Mouse (Mus musculus): Measurements from ENCODE around the gene Ptgr2. TPM values are rescaled to one million over a fixed set of nuclear protein-coding genes. Genes with fewer than 3 reads are reported as not detected.
"Not testable (repeated sequence)": the region's sequence is repeated elsewhere in the genome, so short reads cannot be mapped to it uniquely, and the experiment has no call there.

Ptgr2 gene
- total RNA-seq, 2 experiments from 2014 or later, result 178 to 179 TPM

- no peak for DNase-seq
- intact Hi-C loops (cut with DNase I), result no loop called here
Measured at GRCm38 (mm10) chr12:84297851-84298250, 12.8 kb downstream of the Ptgr2 start.

- intact Hi-C loops (cut with DNase I), result no loop called here
- DNase-seq, result no peak
Measured at GRCm38 (mm10) chr12:84299265-84299664, 14.2 kb downstream of the Ptgr2 start.

DNA sequence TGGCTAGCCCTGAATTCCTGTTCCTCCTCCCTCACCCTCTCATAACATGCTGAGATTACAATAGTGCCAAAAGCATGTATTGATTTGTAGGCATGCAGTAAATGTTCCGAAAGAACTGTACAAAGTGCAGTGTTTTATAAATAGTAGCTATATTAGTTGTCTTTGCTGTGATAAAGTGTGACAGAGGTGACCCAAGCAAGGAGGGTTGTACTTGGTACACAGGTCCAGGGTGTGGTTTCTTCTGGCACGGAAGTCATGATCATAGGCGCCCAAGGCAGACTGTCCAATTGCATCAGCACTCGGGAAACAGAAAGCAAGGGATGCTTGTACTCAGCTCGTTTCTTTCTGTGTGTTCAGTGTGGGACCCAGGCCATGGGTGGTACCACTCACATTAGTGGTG is 19.1 kb downstream of the Ptgr2 start:
- DNase-seq, result no peak
- intact Hi-C loops (cut with DNase I), result no loop called here

- DNase-seq, result no peak
- intact Hi-C loops (cut with DNase I), result no loop called here
Measured at GRCm38 (mm10) chr12:84304554-84304953, 19.5 kb downstream of the Ptgr2 start.

GRCm38 (mm10) chr12:84311306-84311705 is 26.3 kb downstream of the Ptgr2 start:
- DNase-seq, result no peak
- intact Hi-C loops (cut with DNase I), result no loop called here

DNA sequence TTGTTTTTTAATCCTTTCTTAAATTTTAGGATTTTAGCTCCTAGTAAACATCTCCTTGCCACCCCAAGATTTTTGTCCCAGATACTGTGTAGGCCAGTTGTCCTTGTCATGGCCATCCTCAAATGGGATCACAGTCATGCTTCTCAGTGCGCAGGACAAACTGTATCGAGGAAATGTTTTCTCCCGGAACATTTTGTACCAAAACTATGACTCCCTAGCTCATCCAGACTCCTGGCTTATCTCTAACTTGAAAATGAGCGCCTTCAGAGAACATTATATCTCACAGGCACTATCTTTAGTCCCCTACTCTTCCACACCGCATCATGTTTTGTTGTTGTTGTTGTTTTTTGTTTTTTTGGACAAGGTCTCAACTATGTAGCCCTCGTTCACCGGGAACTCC is 31.0 kb downstream of the Ptgr2 start:
- intact Hi-C loops (cut with DNase I), result no loop called here

DNA sequence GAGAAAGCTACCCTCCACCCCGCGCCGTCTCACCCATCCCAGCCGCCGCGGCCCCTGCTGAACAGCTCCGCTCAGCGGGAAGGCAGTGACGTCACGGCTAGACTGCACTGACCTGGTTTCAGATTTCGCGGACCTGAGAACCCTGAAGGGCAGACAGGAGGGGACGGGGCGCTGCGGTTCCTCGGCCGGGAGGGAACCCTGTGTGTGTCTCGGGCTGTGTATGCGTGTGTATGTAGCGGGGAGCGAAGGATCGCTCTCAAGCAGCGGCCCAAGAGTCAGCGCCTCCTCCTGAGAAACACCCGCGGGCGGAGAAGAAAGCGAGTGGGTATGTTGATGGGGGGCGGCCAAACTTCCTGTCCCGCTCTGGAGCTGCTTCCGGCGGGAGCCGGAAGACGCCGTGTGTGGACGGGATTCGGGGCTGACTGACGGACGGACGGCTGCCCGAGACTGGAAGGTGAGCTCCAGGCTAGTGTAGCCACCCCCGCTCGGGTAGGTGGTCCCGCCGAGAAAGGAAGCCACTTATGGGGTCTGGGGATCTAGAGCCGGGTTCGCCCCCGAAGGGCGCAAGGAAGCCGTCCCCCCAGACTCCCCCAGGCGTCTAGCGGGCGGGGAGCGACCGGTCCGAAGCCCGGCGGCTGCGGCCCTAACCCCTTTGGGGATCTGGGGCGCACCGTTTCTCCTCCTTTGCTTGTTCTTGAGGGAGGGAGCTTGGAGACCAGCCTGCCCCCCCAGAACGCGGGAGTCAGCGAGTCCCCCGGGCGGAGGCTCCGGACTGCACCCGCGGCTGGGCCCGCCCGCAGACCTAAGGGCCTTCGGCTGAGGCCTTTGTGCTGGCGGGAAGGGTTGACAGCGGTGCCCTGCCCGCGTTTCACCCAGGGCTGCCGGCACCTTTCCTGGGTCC is 31.9 kb downstream of the Ptgr2 start, which contains the start of gene Zfp410:
Gene Zfp410, plus strand, starts transcription at position 132 of the 901 bp plus-strand sequence.
- DNase-seq, result peak; percentile 86 to 88
- intact Hi-C loops (cut with DNase I), result no loop called here

More for the DNA sequence above, 31.0 kb downstream of the Ptgr2 start:
- no peak for DNase-seq

- DNase-seq, result peak; percentile 42 to 69
- intact Hi-C loops (cut with DNase I), result no loop called here
Measured at GRCm38 (mm10) chr12:84327111-84327512, 42.1 kb downstream of the Ptgr2 start.

- intact Hi-C loops (cut with DNase I), result no loop called here
- no peak for DNase-seq
Measured at GRCm38 (mm10) chr12:84336963-84337625, 52.1 kb downstream of the Ptgr2 start.

- intact Hi-C loops (cut with DNase I), result no loop called here
- peak; percentile 27 to 46 for DNase-seq
Measured at GRCm38 (mm10) chr12:84347192-84347591, 62.2 kb downstream of the Ptgr2 start.

DNA sequence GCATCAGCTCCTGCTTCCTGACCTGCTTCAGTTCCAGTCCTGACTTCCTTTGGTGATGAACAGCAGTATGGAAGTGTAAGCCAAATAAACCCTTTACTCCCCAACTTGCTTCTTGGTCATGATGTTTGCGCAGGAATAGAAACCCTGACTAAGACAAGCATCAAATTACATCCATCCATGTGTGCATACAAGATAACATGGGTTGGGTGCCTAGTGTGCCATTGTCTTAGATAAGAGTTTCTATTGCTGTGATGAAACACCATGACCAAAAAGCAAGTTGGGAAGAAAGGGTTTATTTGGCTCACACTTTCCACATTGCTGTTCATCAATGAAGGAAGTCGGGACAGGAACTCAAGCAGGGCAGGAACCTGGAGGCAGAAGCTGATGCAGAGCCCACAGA is 73.7 kb downstream of the Ptgr2 start:
- intact Hi-C loops (cut with DNase I); DNase-seq: not testable (repeated sequence)

GRCm38 (mm10) chr12:84361555-84362489 is 76.8 kb downstream of the Ptgr2 start, which contains the start of the genes Coq6 and Fam161b:
Gene Coq6 (plus strand): TSS chr12:84361657.
Gene Fam161b (minus strand): TSS chr12:84361833.
- peak; percentile 91 to 93 for DNase-seq
- intact Hi-C loops (cut with DNase I), result loop anchor here (5.0 kb wide), 2 partner anchors 45 to 90 kb away; partner anchors contain the start of genes Aldh6a1, Bbof1, Entpd5 and Lin52

- intact Hi-C loops (cut with DNase I), result loop anchor here (5.0 kb wide), 2 partner anchors 44 to 89 kb away; partner anchors contain the start of genes Aldh6a1, Bbof1, Entpd5 and Lin52
- DNase-seq, result no peak
Measured at GRCm38 (mm10) chr12:84362872-84363271, 77.8 kb downstream of the Ptgr2 start.

DNA sequence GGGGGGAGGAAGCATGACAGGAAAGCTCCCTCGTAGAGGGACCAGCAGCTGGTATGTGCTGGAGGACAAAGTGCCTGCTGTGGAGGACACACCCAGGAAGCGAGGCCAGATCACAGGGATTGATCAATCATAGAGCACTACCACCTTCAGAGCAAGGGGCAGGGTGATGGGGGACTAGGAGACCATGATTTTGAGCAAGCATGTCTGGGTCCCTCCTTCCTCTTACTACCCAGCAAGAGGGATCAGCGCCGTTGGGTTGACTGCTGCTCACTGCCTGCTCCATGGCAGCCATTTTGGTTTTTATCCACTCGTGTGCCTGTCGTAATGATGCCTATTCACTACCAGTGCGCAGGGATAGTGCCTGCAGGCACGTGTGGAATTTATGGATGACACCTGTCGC is 79.3 kb downstream of the Ptgr2 start:
- intact Hi-C loops (cut with DNase I), result loop anchor here (5.0 kb wide), 2 partner anchors 43 to 88 kb away; partner anchors contain the start of genes Aldh6a1, Bbof1, Entpd5 and Lin52
- no peak for DNase-seq

GRCm38 (mm10) chr12:84365137-84365536 is 80.1 kb downstream of the Ptgr2 start:
- intact Hi-C loops (cut with DNase I), result no loop called here
- DNase-seq, result no peak

Other genes starting within 250 kb of the Ptgr2 start
- 1 to 10 TPM in 1 of 2 experiments, under 1 TPM in 1; 0.85 to 1.2 TPM for gene Acot4, start 246.9 kb upstream of the Ptgr2 start, total RNA-seq (2021)
- not detected for gene Gm49366, start 246.3 kb upstream of the Ptgr2 start, total RNA-seq (2021)
- 1 to 10 TPM; 2.1 to 2.8 TPM for gene Acot3, start 233.1 kb upstream of the Ptgr2 start, total RNA-seq (2021)
- under 1 TPM in 1 of 2 experiments, not detected in 1; 0.24 TPM for gene Acot5, start 215.9 kb upstream of the Ptgr2 start, total RNA-seq (2021)
- gene Acot6, start 184.6 kb upstream of the Ptgr2 start, total RNA-seq (2021), result 1 to 10 TPM; 2.4 to 3.1 TPM
- 10 to 100 TPM in 1 of 2 experiments, 1 to 10 TPM in 1; 9.4 to 10.5 TPM for gene Dnal1, start 170.9 kb upstream of the Ptgr2 start, total RNA-seq (2021)
- gene Pnma1, start 136.7 kb upstream of the Ptgr2 start, total RNA-seq (2021), result under 1 TPM; 0.17 to 0.31 TPM
- gene Elmsan1, start 66.4 kb upstream of the Ptgr2 start, total RNA-seq (2021), result 10 to 100 TPM; 15.7 to 16.9 TPM
- 10 to 100 TPM; 30.6 to 31.7 TPM for gene Zfp410, start 31.6 kb downstream of the Ptgr2 start, total RNA-seq (2021)
- 100 to 1,000 TPM in 1 of 2 experiments, 10 to 100 TPM in 1; 93.8 to 100 TPM for gene Coq6, start 76.4 kb downstream of the Ptgr2 start, total RNA-seq (2021)
- 10 to 100 TPM in 1 of 2 experiments, 1 to 10 TPM in 1; 7.8 to 10.0 TPM for gene Fam161b, start 76.6 kb downstream of the Ptgr2 start, total RNA-seq (2021)
- 10 to 100 TPM; 52.4 to 56.6 TPM for gene Entpd5, start 123.8 kb downstream of the Ptgr2 start, total RNA-seq (2021)
- gene Bbof1, start 123.8 kb downstream of the Ptgr2 start, total RNA-seq (2021), result 1 to 10 TPM; 1.7 to 1.9 TPM
- gene Rnf113a2, start 132.0 kb downstream of the Ptgr2 start, total RNA-seq (2021), result 1 to 10 TPM; 7.4 to 10.0 TPM
- gene Aldh6a1, start 165.8 kb downstream of the Ptgr2 start, total RNA-seq (2021), result 100 to 1,000 TPM in 1 of 2 experiments, 10 to 100 TPM in 1; 91.0 to 111 TPM
- gene Lin52, start 166.2 kb downstream of the Ptgr2 start, total RNA-seq (2021), result 10 to 100 TPM in 1 of 2 experiments, 1 to 10 TPM in 1; 9.7 to 10.6 TPM